Mouse (Mus musculus): ENCODE data around the gene Sult6b2.

Gene Sult6b2

DNA sequence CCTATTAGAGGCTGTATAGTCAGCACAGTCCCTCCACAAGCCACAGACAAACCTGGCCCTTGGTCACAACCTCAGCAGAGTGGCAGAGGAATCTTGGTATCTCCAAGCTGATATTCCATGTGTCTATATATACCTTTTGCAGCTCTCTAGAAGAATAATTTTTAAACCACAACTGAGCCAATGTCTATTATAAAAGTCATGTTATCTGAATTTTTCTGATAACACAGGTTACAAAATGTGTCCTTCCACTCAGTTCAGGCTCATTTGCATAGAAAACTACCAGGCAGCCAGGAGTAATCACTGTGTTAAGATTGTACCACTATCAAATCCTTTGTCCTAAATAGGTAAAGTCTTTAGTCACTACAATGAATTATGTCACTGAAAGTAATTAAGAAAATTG lies at the start of gene Sult6b2:
Sult6b2 (minus strand) TSS at position 101 of the 400 bp plus-strand sequence.
- no peak for DNase-seq

- DNase-seq = no peak
Observed at GRCm38 (mm10) chr6:142852419-142853377, 48.4 kb upstream of the Sult6b2 start.

GRCm38 (mm10) chr6:142850436-142850835 lies 46.1 kb upstream of the Sult6b2 start:
- no peak for DNase-seq

DNA sequence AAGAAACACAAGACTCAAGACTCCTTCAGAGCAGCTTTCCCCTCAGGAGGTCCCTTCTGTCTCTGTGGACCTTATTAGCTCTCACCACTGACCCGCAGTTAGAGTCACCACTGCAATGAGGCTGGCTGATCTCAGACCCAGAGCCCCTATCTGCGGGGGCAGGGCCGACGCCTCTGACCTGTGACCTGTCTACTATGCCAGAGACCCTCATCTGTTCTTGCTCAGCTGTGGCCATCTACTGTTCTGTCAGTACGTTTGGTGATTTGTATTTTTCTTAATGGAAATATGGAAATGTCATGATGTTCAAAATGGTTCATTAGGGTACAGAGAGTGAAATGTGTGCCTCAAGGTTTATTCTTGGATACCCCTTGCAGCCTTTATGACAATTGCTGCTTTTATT lies 45.0 kb upstream of the Sult6b2 start:
- no peak for DNase-seq

GRCm38 (mm10) chr6:142847914-142848674 lies 43.8 kb upstream of the Sult6b2 start:
- DNase-seq = no peak

- no peak for DNase-seq
Observed at GRCm38 (mm10) chr6:142846855-142847254, 42.6 kb upstream of the Sult6b2 start.

- no peak for DNase-seq
Observed at GRCm38 (mm10) chr6:142845066-142845465, 40.8 kb upstream of the Sult6b2 start.

- no peak for DNase-seq
Observed at GRCm38 (mm10) chr6:142844061-142844460, 39.8 kb upstream of the Sult6b2 start.

GRCm38 (mm10) chr6:142838501-142838900 lies 34.2 kb upstream of the Sult6b2 start:
- no peak for DNase-seq

DNA sequence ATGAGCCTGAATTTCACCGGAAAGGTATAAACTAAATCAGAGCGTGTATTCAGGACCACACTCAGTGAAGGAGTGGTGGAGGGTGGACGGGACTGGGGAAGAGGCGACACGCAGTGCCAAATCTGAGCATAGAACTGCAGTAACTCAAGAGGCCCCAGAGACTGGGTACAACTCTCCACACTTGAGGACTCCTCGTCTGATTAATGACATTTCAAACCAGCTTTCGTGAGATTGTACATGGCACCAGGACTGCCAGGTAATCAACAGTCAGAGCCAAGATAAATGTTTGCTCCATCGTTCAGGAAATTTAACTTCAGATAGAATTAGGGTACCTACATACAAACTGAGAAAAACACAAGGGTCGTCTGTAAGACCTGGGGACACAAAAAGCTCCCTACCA lies 33.0 kb upstream of the Sult6b2 start:
- no peak for DNase-seq

DNA sequence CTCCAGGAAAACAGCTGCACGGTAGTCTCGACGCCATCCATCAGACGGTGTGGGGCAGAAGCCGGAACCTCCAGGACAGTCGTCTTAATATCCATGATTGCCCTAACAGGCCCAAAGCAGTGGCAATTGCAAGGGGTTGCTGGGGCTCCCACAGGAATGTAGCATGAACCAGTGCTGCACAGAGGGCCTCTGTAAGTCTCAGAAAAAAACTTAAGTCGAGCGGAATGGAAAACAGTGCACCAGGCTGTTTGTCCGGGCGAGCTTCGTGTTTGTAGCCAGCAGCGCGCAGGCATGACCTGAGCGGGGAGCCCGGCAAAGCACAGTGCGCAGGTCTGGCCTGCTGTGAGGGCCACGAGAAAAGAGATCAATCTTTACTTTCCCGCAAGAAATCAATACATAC lies 31.4 kb upstream of the Sult6b2 start:
- no peak for DNase-seq

DNA sequence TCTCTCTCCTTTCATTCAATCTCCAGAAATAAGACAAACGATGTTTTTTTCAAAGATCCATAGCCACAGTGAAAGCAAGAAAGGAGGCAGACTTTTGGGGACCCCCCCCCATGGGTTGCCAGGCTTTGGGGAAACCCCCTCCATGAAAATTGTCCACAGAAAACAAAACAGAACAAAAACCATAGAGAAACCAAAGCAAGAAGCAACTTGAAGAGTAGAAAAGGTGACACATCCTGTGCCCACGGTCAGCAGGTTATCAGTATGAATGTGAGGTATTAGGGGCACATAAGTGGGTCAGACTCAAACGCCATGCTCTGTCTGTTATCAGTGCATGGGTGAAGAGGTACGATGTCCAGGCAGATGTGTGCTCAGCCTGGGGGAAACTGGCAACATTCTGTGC lies 30.6 kb upstream of the Sult6b2 start:
- DNase-seq = no peak

- DNase-seq = peak in 1 of 2 experiments; percentile 6
Observed at GRCm38 (mm10) chr6:142831706-142832105, 27.4 kb upstream of the Sult6b2 start.

- no peak for DNase-seq
Observed at GRCm38 (mm10) chr6:142831243-142831642, 26.9 kb upstream of the Sult6b2 start.

DNA sequence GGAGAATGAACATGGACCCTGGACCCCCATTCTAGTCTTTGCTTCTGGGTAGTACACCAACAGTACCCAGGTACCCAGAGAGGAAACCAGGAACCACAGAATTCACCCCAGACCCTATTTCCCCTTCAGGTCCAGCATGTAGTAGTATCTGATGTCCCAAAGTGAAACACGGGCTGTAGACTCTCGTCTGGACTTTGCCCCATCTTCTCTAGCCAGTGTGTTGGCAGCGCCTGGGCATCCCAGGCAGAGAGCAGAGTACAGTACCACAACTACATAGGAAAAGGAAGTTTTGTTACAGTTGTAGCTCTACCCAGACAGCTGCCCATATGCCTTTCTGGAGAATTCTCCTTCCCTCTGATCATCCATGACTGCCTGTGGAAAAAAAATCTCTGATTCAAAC lies 25.9 kb upstream of the Sult6b2 start:
- DNase-seq = no peak

DNA sequence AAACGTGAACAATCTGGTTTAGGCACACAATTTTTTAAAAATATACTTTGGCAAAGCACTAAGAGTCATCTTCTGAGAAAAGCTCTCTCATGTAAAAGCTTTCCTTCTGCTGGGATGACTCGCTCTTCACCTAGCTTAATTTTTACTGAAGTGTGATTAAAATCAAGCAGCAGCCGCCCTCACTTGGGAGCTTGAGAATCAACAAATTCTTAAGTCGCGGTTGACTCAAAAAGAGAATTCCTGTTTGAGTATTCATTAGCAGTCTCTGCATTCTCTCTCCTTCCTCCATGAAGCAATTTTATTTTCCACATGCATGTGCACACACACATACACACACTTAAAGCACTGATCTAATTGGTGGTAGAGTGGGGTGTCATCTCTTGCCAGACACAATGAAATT lies 21.1 kb upstream of the Sult6b2 start:
- no peak for DNase-seq

GRCm38 (mm10) chr6:142823008-142823787 lies 18.9 kb upstream of the Sult6b2 start:
- no peak for DNase-seq

DNA sequence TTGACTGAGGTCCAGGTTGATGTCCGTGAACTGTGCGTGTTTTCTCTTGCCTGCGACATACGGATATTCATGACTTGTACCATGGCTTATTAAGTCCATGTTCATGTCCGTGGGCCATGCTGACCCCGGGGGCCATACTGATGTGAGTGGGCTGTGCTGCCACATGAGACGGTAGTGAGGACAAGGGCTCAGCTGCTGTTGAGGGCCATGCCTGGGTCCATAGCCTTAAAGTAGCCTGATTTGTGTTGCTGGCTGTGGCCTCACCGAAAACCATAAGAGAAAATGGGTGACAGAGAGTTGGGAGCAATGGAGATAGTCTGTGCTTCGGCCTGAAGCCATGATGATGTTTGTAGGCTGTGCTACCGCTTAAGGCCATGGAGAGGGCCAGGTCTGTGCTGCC lies 14.0 kb upstream of the Sult6b2 start:
- no peak for DNase-seq

DNA sequence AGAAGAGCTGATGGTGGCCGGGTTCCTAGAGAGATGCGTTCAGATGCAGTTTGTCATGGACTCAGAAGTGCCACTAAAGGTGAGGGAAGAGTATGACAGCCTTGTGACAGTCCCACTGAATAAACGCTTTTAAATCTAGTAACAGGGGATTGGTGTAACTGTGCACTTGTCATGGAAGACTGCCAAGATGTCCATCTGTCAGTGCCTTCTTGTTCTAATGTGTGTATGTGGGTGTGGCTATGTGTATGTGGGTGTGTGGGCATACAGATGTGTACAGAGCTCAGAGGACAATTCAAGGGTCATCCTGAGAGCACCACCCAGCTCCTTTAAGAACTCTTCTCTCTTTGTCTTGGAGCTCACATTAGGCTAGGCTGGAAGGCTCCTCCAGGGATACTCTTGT lies 11.2 kb upstream of the Sult6b2 start:
- DNase-seq = no peak

DNA sequence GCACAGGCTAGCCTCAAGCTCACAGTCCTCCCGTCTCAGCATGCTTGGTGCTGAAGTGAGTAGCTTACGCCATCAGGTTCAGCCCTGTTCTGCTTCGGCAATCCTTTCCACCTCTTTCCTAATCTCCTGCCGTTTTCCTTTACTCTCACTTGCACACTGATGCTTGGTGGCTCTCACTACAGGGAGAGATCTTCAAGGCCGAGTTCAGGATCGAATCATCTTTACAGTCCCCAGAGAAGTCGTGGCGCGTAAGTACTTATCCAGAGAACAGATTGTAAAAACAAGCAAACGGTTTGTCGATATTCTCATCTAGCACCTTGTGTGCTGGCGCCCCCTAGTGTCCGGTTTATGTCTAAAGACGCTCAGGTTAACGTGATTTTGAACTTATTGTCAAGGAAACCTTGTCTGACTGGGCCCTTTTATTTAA lies 10.2 kb upstream of the Sult6b2 start:
- peak; percentile 57 to 79 for DNase-seq

GRCm38 (mm10) chr6:142814011-142814410 lies 9.7 kb upstream of the Sult6b2 start:
- DNase-seq = no peak

- DNase-seq = no peak
Observed at GRCm38 (mm10) chr6:142812969-142813368, 8.7 kb upstream of the Sult6b2 start.

- no peak for DNase-seq
Observed at GRCm38 (mm10) chr6:142810239-142810638, 5.9 kb upstream of the Sult6b2 start.
